Mouse (Mus musculus) midbrain, embryonic 11.5 days (tissue): ENCODE measurements around the gene Olfr507. TPM values are rescaled to one million over a fixed set of nuclear protein-coding genes. Genes with fewer than 3 reads are reported as not detected.

Source experiments
- ATAC-seq: fragments of 200-750 bp; cut with Nextera tagmentation; 2 replicates; pipeline ENCODE4 v1.8.0; 2017; ENCODE audit warnings: moderate TSS enrichment, moderate library complexity; ENCODE audit not compliant: low FRiP score
- DNase-seq: peaks from one replicate; pipeline ENCODE4 v3.0.0; 2015; ENCODE audit warnings: low spot score; ENCODE audit errors: missing footprints
- H3K27ac ChIP-seq: fragments of 300-500 bp; sonication (generic); 2 replicates; pipeline ENCODE4 v1.5.1; 2014; ENCODE audit warnings: low read depth, low read length
- H3K27me3 ChIP-seq: fragments of 300-500 bp; sonication (generic); 2 replicates; pipeline ENCODE4 v1.6.1; 2014; ENCODE audit warnings: mild to moderate bottlenecking, low read length, moderate library complexity, mixed read lengths; ENCODE audit not compliant: control insufficient read depth, insufficient read depth
- H3K36me3 ChIP-seq: fragments of 300-500 bp; sonication (generic); 2 replicates; pipeline ENCODE4 v1.6.1; 2014; ENCODE audit warnings: mild to moderate bottlenecking, low read length, moderate library complexity, mixed read lengths; ENCODE audit not compliant: control insufficient read depth, insufficient read depth
- H3K4me1 ChIP-seq: fragments of 300-500 bp; sonication (generic); 2 replicates; pipeline ENCODE4 v1.6.1; 2014; ENCODE audit warnings: low read length; ENCODE audit not compliant: control insufficient read depth, insufficient read depth
- H3K4me2 ChIP-seq: fragments of 300-500 bp; sonication (generic); 2 replicates; pipeline ENCODE4 v1.6.1; 2014; ENCODE audit warnings: mild to moderate bottlenecking, moderate library complexity
- H3K4me3 ChIP-seq: fragments of 300-500 bp; sonication (generic); 2 replicates; pipeline ENCODE4 v1.5.1; 2014; ENCODE audit warnings: low read depth, low read length
- H3K9ac ChIP-seq: fragments of 300-500 bp; sonication (generic); 2 replicates; pipeline ENCODE4 v1.6.1; 2014; ENCODE audit warnings: low read length
- H3K9me3 ChIP-seq: fragments of 300-500 bp; sonication (generic); 2 replicates; pipeline ENCODE4 v1.6.1; 2016; ENCODE audit warnings: low read length; ENCODE audit not compliant: control insufficient read depth
- WGBS: fragments of 180-500 bp; shearing (Covaris S2); extraction: QIAGEN DNeasy Blood & Tissue Kit; methylation state at CpG from one replicate; pipeline ENCODE4 v1.1.7; 2014; 5-methylcytosine and 5-hydroxymethylcytosine counted together
- polyA plus RNA-seq: library from polyadenylated mRNA; unstranded; fragments of >200 nt; fragmentation: Nextera tagmentation; extraction: Ambion mirVana; gene quantifications from 2 replicates; pipeline ENCODE4 v1.2.1, GENCODE M21; 2014

Olfr507 gene
- polyA plus RNA-seq, 1 experiment from 2014 or later = not detected

GRCm38 (mm10) chr7:108666118-108666517 lies 44.5 kb downstream of the Olfr507 start, which contains the start of gene Olfr510:
Gene Olfr510, plus strand, starts transcription at chr7:108666418.
- H3K9ac ChIP-seq = no peak within 1 kb of the TSS
- H3K4me2 ChIP-seq = no peak within 1 kb of the TSS
- 87% methylated on average over 1 of the region's 1 CpGs for WGBS
- no peak within 1 kb of the TSS for H3K27ac ChIP-seq
- DNase-seq (no peak), ATAC-seq (no peak)
- H3K36me3 ChIP-seq = no peaks in the 10 kb centered on the region
- no peaks in the 10 kb centered on the region for H3K4me1 ChIP-seq
- no peak within 1 kb of the TSS for H3K4me3 ChIP-seq
- H3K27me3 ChIP-seq = no peaks in the 10 kb centered on the region
- H3K9me3 ChIP-seq = no peaks in the 10 kb centered on the region

GRCm38 (mm10) chr7:108671058-108671457 lies 49.4 kb downstream of the Olfr507 start:
- Histone ChIP-seq H3K36me3 (no peaks in the 10 kb centered on the region), H3K4me1 (no peaks in the 10 kb centered on the region), H3K27ac (no peak overlapping the region), H3K4me3 (no peak overlapping the region), H3K9ac (no peak overlapping the region), H3K9me3 (no peaks in the 10 kb centered on the region), H3K27me3 (no peaks in the 10 kb centered on the region), H3K4me2 (no peak overlapping the region)
- 76% methylated on average over 1 of the region's 1 CpGs for WGBS
- DNase-seq (no peak), ATAC-seq (no peak)

Other genes with a start within 250 kb of the Olfr507 start
- not detected in 2 replicates for gene Olfr495, start 228.6 kb upstream of the Olfr507 start, polyA plus RNA-seq
- not detected in 2 replicates for gene Olfr497, start 201.4 kb upstream of the Olfr507 start, polyA plus RNA-seq
- not detected in 2 replicates for gene Olfr498, start 156.5 kb upstream of the Olfr507 start, polyA plus RNA-seq
- gene Olfr502, start 96.7 kb upstream of the Olfr507 start, polyA plus RNA-seq = not detected in 2 replicates
- gene Olfr503, start 77.3 kb upstream of the Olfr507 start, polyA plus RNA-seq = not detected in 2 replicates
- gene Olfr504, start 56.0 kb upstream of the Olfr507 start, polyA plus RNA-seq = not detected in 2 replicates
- not detected in 2 replicates for gene Olfr506, start 11.0 kb upstream of the Olfr507 start, polyA plus RNA-seq
- gene Olfr508, start 8.2 kb downstream of the Olfr507 start, polyA plus RNA-seq = not detected in 2 replicates
- not detected in 2 replicates for gene Olfr509, start 30.1 kb downstream of the Olfr507 start, polyA plus RNA-seq
- not detected in 2 replicates for gene Olfr510, start 44.6 kb downstream of the Olfr507 start, polyA plus RNA-seq
- gene Olfr512, start 91.5 kb downstream of the Olfr507 start, polyA plus RNA-seq = not detected in 2 replicates
- not detected in 2 replicates for gene Olfr513, start 129.2 kb downstream of the Olfr507 start, polyA plus RNA-seq
- not detected in 2 replicates for gene Olfr514, start 204.2 kb downstream of the Olfr507 start, polyA plus RNA-seq
- gene Olfr516, start 228.7 kb downstream of the Olfr507 start, polyA plus RNA-seq = not detected in 2 replicates